Mouse (Mus musculus): Measurements from ENCODE around the gene Fam126a.

Gene Fam126a

GRCm38 (mm10) chr5:24039423-24039822 is 8.9 kb upstream of the Fam126a start:
- no peak for DNase-seq (ENCODE audit: low spot score)

GRCm38 (mm10) chr5:24038819-24039218 is 8.3 kb upstream of the Fam126a start:
- no peak for DNase-seq (ENCODE audit: low spot score)

- no peak for DNase-seq (ENCODE audit: low spot score)
Observed at GRCm38 (mm10) chr5:24038190-24038589, 7.7 kb upstream of the Fam126a start.

- no peak for DNase-seq (ENCODE audit: low spot score)
Observed at GRCm38 (mm10) chr5:24036731-24037130, 6.2 kb upstream of the Fam126a start.

- no peak for DNase-seq (ENCODE audit: low spot score)
Observed at GRCm38 (mm10) chr5:24034970-24035369, 4.5 kb upstream of the Fam126a start.

DNA sequence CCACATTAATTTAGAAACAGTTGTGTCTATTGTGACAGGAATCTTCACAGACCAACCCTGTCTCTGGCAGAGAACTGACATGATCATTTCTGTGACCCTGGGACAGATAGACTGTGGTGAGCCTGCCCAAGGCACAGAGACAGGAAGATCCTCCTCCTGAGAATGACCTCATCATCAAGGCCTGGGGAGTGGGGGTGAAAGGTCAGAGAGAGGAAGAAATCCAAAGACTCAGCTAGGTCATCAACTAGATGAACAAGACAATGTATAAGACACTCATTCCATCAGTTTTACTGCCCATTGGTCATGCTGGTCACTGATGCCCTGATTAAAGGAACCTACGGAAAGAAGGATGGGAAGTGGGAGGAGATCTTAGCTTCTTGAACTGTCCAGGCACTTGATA is 3.6 kb upstream of the Fam126a start:
- no peak for DNase-seq (ENCODE audit: low spot score)

DNA sequence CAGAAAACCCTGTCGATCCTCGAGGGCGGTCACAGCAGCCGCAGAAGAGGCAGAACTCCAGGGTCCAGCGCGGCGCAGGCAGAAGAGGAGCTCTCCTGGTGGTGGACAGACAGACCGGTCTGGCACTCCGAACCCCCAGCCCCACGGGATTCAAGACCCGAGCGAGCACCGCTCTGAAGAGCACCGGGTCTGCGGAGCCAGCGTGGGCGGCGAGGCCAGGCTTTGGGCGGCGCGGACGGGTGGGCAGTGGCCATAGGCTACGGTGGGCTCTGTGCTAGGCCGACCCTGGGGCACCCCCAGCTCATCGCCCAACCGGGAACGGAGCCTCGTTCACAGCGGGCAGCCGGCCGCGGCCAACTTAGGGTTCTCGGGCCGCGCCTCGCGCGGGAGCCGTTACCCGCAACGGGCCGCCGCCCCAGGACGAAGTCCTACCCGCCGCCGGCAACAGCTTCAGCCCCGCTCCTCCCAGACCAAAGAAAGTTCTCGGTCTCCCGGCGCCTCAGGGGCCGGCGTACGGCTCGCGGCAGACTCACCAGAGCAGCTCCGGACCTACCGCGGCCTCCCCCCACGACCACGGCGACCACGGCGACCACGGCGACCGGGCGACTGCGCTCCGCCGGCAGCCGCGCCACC is 428 bp downstream of the Fam126a start:
- DNase-seq (ENCODE audit: low spot score): peak; percentile 25

DNA sequence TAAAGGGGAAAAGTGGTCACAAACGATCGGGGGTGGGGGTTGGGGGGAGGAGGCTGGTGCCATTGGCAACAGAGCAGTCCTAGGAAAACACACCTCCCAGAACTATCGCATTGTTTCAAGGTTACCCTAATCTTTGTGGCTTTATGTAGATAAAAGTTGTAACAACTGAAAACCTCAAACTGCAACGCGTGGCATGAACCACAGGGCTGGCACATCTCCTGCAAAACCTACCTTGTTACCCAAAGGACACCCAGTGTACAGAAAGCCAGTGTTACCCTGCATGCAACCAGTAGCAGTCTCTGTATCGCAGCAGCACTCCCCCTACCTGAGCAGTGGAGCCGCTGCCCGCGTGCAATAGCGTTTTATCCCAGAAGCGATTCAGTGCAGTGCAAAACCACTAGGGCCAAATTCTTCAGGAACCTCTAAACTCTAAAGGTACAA is 1.1 kb downstream of the Fam126a start:
- DNase-seq (ENCODE audit: low spot score): peak; percentile 29

DNA sequence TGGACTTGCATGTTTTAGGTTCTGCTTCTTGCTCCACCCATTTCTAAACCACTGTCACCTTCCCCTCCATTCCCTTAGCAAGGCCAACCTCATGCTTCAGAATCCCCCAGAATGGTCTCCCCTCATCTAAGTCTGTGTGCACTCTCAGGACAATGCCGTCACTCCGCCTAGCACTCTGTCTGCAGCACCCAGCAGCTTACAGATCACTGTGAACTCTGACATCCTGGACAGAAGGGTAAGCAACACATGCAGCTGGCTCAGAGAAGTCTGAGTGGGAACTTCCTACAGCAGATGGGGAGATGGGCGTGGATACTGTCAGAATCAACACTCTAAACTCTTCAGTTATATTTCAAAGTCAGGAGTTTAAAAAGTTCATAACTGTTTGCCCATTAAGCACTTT is 5.5 kb downstream of the Fam126a start:
- DNase-seq (ENCODE audit: low spot score): no peak

- DNase-seq (ENCODE audit: low spot score): no peak
Observed at GRCm38 (mm10) chr5:24023226-24023625, 7.3 kb downstream of the Fam126a start.

DNA sequence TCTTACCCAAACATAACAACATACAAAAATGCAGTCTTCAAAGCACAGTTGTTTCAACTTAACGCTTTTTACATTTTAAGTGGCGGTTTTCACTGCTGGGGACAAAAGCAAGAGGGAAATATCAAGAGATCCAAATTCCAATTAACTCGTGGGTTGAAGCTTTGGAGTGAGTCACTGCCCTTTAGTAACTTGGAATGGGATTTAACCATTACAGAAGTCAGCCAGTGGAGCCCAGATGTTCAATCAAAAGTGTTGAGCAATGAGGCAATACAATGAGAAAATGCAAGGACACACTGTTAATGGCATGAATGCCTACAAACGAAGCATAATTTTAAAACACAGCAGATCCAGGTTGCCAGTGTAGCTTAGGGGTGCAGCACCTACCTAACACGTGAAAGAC is 8.8 kb downstream of the Fam126a start:
- no peak for DNase-seq (ENCODE audit: low spot score)

GRCm38 (mm10) chr5:24020380-24020779 is 10.1 kb downstream of the Fam126a start:
- DNase-seq (ENCODE audit: low spot score): no peak

DNA sequence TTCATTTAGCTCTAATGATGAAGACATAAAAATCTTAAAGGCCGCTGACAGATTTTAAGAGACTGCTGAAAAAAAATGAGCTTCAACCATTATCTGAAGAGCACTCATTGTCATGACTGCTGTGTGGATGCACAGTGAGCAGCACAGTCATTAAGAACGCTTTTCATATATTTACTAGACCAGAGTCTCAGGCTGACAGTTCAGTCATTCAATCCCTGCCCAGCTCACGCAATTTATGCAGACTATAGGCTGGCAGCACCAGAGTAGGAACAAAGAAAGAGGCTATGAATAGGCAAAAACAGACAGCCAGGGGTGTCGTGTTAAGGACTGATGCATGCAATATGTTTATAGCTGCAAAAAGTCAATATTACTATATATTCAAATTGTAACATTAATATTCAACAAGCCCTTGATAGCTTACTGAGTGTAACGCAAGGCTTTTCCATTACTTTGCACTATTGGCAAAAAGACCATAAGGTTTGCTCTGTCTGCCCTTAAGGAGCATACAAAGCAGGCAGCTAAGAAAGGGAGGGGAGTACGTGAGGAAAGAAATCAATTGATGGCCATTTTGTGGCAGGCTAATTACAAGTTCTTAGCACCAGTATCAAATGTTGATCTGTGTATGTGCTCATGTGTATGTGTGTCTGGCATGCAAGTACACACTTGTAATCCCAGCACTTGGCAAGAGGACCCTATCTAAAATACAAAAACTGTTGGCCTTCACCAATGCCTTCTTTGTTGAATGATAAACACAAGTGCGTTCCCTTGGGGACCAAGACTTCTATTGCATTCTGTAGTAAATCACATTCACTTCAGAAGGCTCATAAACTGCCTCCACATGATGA is 10.9 kb downstream of the Fam126a start:
- DNase-seq (ENCODE audit: low spot score): no peak

DNA sequence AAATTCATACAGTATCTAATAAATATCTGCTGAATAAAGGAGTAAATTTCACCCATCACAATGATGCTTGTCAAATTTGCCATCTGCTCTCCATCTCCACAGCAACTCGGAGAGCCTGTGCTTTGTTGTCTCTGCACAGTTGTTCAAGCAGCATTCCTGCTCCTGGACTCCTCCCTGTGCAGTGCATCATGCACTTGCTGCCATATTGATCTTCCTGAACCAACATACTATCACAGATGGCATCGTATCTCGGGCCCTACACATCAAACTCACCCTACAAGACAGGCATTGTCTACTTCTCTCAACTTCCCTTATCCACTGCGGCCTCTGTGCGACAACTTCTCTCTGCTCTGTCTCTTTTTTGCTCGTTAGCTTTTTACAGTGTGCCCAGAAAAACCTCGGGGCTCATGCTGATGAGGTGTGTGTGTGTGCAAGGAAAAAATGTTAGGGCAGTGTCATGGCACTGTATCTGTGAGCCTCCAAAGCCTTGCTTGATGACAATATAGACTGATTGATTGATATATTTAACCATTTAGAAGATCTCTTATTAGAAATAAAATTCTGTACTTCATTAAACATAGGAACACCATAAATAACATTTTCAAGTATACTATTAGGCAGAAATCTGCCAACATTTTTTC is 11.7 kb downstream of the Fam126a start:
- no peak for DNase-seq (ENCODE audit: low spot score)

DNA sequence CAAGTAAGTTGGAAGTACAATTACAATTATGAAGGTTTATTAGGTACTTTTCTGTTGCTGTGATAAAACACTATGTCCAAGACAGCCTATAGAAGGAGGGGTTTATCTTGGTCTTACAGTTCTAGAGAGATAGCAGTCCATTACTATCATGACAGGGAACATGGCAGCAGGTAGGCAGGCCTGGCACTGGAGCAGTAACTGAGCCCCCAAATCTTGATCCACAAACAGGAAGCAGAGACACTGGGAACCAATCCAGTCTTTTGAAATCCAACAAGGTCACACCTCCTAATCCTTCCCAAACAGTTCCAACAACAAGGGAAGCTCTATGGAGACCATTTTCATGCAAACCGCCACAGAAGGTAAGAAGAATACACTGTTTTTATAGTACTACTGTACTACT is 13.6 kb downstream of the Fam126a start:
- DNase-seq (ENCODE audit: low spot score): no peak

- DNase-seq (ENCODE audit: low spot score): no peak
Observed at GRCm38 (mm10) chr5:24013338-24014003, 17.0 kb downstream of the Fam126a start.

DNA sequence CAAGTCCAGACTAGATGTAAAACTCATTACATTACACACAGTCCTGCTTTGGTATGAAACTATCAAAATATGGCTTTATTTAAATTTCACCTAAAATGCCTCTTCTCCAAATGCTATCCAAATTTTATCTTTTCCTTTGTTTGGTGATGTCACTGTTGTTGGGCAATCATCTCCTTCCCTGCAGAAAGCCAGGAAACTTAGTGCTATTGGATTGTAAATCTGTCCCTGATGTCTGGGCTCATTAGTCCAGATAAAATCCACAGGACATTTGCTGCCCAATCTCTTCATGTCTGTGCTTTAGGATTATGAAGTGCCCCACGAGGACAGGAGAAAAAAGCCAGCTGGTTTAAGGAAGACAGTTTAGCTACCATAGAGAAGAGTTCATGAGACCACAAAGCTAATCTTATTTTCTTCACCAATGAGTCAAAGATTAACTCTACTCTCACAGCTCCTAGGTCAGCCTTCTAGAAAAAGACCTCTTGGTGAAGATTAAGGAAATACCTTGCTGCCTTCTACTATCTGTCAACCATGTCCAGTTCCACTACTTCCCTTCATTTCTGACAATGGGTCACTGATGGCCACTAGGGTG is 31.3 kb downstream of the Fam126a start:
- DNase-seq (ENCODE audit: low spot score): no peak

GRCm38 (mm10) chr5:23995951-23996350 is 34.5 kb downstream of the Fam126a start:
- no peak for DNase-seq (ENCODE audit: low spot score)

- no peak for DNase-seq (ENCODE audit: low spot score)
Observed at GRCm38 (mm10) chr5:23994929-23995328, 35.6 kb downstream of the Fam126a start.

- no peak for DNase-seq (ENCODE audit: low spot score)
Observed at GRCm38 (mm10) chr5:23994231-23994630, 36.3 kb downstream of the Fam126a start.

DNA sequence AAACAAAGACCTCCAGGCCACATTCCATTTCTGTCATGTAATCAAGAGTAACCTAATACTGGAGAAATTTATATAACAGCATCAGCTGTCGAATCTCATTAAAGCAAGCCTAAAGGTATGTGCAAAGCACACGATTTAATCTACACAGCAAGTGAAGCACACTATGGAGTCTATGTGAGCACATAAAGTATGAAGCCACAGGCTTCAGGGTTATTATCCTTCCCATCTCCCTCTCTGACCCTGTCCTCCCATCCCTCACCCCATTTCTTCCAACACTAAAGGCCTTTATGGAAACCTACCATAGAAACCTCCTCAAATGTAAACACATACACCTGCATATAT is 37.0 kb downstream of the Fam126a start:
- DNase-seq (ENCODE audit: low spot score): no peak

- DNase-seq (ENCODE audit: low spot score): peak; percentile 20
Observed at GRCm38 (mm10) chr5:23992876-23993552, 37.5 kb downstream of the Fam126a start.
